Comparison of ENCODE assay signal across 28 mouse cellular contexts in genomic region chr10:101015416-101015815, GRCm38 (mm10).
DNase-seq lines count a peak whose midpoint lies in the region; ATAC-seq lines count a peak whose summit lies in the region.
"Had no signal": no experiment of that assay in that cellular context is flagged by ENCODE, and none has a peak within 500 bp of the region (broad histone marks: within the 10 kb centered on the region; RNA-seq: fewer than 3 reads in every experiment).

No protein-coding gene starts in this region.

- H3K4me2 ChIP-seq in forebrain, embryonic 14.5 days (ENCODE audit: low read length) = no peak overlapping the region
- no peak overlapping the region for H3K4me2 ChIP-seq in forebrain, embryonic 12.5 days
- H3K4me2 ChIP-seq: embryonic facial prominence, embryonic 13.5 days; heart, embryonic 11.5 days; hindbrain, embryonic 13.5 days; intestine, embryonic 15.5 days had no signal

- no peak overlapping the region for H3K4me3 ChIP-seq in forebrain, embryonic 14.5 days (ENCODE audit: low read depth, low read length)
- H3K4me3 ChIP-seq in forebrain, embryonic 12.5 days (replicated peaks) = no peak overlapping the region
- no peak overlapping the region for H3K4me3 ChIP-seq in hindbrain, embryonic 10.5 days
- H3K4me3 ChIP-seq: embryonic facial prominence, embryonic 10.5 days; embryonic facial prominence, embryonic 13.5 days; erythroblast, embryonic 14.5 days; gastrocnemius, adult 2 months; hindbrain, embryonic 13.5 days; intestine, embryonic 15.5 days had no signal

- H3K27me3 ChIP-seq in forebrain, embryonic 14.5 days (replicated peaks; ENCODE audit: control insufficient read depth, insufficient read depth, low read length) = no peaks in the 10 kb centered on the region
- H3K27me3 ChIP-seq in forebrain, embryonic 12.5 days = no peaks in the 10 kb centered on the region
- no peaks in the 10 kb centered on the region for H3K27me3 ChIP-seq in hindbrain, embryonic 10.5 days (ENCODE audit: insufficient read depth, poor library complexity, severe bottlenecking)
- H3K27me3 ChIP-seq: CH12.LX; embryonic facial prominence, embryonic 13.5 days; hindbrain, embryonic 13.5 days; intestine, embryonic 15.5 days; Patski had no signal

- WGBS in forebrain, embryonic 14.5 days = 71% methylated on average over 1 of the region's 1 CpGs
- WGBS in forebrain, embryonic 12.5 days = 85% methylated on average over 1 of the region's 1 CpGs
- 79% methylated on average over 1 of the region's 1 CpGs for WGBS in hindbrain, embryonic 10.5 days

- no peak overlapping the region for H3K27ac ChIP-seq in forebrain, embryonic 14.5 days (ENCODE audit: low read depth, low read length)
- no peak overlapping the region for H3K27ac ChIP-seq in forebrain, embryonic 12.5 days
- H3K27ac ChIP-seq in hindbrain, embryonic 10.5 days = no peak overlapping the region
- H3K27ac ChIP-seq: embryonic facial prominence, embryonic 10.5 days; embryonic facial prominence, embryonic 13.5 days; gastrocnemius, adult 2 months; hindbrain, embryonic 13.5 days; intestine, embryonic 15.5 days had no signal

- no peaks in the 10 kb centered on the region for H3K4me1 ChIP-seq in forebrain, embryonic 14.5 days (ENCODE audit: control insufficient read depth, insufficient read depth, low read length)
- no peaks in the 10 kb centered on the region for H3K4me1 ChIP-seq in forebrain, embryonic 12.5 days
- no peaks in the 10 kb centered on the region for H3K4me1 ChIP-seq in hindbrain, embryonic 10.5 days (replicated peaks)
- H3K4me1 ChIP-seq: embryonic facial prominence, embryonic 10.5 days; embryonic facial prominence, embryonic 13.5 days; hindbrain, embryonic 13.5 days; intestine, embryonic 15.5 days had no signal

- peak; percentile 35 to 46 for DNase-seq in cerebellum, postnatal 10 days
- no peak for DNase-seq in cerebellum, adult 11-12 months
- peak; percentile 65 for DNase-seq in forebrain, embryonic 14.5 days (ENCODE audit: low spot score)
- peak; percentile 6 to 41 for DNase-seq in layer of hippocampus, adult 18-20 months (ENCODE audit: low spot score in 2 of 2)
- no peak for DNase-seq in layer of hippocampus, adult 11-12 months (ENCODE audit: low spot score)
- peak; percentile 20 for DNase-seq in layer of hippocampus, adult 9-11 months
- DNase-seq in hindbrain, embryonic 10.5 days (ENCODE audit: low spot score) = no peak
- DNase-seq: adrenal gland, postnatal 10 days; adrenal gland, postnatal 36 days; cerebellum, adult 11 months; cerebellum, adult 9-10 months; cerebellum, postnatal 36 days; embryo, embryonic 11 days; gastrocnemius, adult 2 months; gastrocnemius, postnatal 14 days; heart, adult 11 months; kidney, adult 11 months had no signal

- no peak for ATAC-seq in forebrain, embryonic 14.5 days
- no peak for ATAC-seq in forebrain, embryonic 12.5 days (ENCODE audit: low FRiP score)
- ATAC-seq: hindbrain, embryonic 16.5 days; intestine, embryonic 15.5 days; Patski had no signal

- H3K9ac ChIP-seq in forebrain, embryonic 14.5 days (ENCODE audit: low read length) = no peak overlapping the region
- no peak overlapping the region for H3K9ac ChIP-seq in forebrain, embryonic 12.5 days
- H3K9ac ChIP-seq: embryonic facial prominence, embryonic 13.5 days; hindbrain, embryonic 13.5 days; intestine, embryonic 15.5 days had no signal

- H3K36me3 ChIP-seq in forebrain, embryonic 14.5 days (ENCODE audit: control insufficient read depth, insufficient read depth, low read length) = no peaks in the 10 kb centered on the region
- no peaks in the 10 kb centered on the region for H3K36me3 ChIP-seq in forebrain, embryonic 12.5 days (replicated peaks)
- no peaks in the 10 kb centered on the region for H3K36me3 ChIP-seq in hindbrain, embryonic 10.5 days
- H3K36me3 ChIP-seq: embryonic facial prominence, embryonic 10.5 days; embryonic facial prominence, embryonic 13.5 days; G1E; hindbrain, embryonic 13.5 days; intestine, embryonic 15.5 days had no signal

- no peaks in the 10 kb centered on the region for H3K9me3 ChIP-seq in forebrain, embryonic 14.5 days (replicated peaks; ENCODE audit: control insufficient read depth, low read length)
- no peaks in the 10 kb centered on the region for H3K9me3 ChIP-seq in forebrain, embryonic 12.5 days
- no peaks in the 10 kb centered on the region for H3K9me3 ChIP-seq in hindbrain, embryonic 10.5 days
- H3K9me3 ChIP-seq: embryonic facial prominence, embryonic 10.5 days; embryonic facial prominence, embryonic 13.5 days; G1E; hindbrain, embryonic 13.5 days; intestine, embryonic 15.5 days had no signal

Comparison
In these comparisons a context has a peak if more than half of its experiments do, and no peak if none do; other contexts are left out.
1. DNase-seq: peak in cerebellum, postnatal 10 days (2 of 2), forebrain, embryonic 14.5 days (single experiment), layer of hippocampus, adult 18-20 months (2 of 2) and layer of hippocampus, adult 9-11 months (single experiment); none in cerebellum, adult 11-12 months (single experiment), layer of hippocampus, adult 11-12 months (single experiment) and hindbrain, embryonic 10.5 days (single experiment).